Mouse (Mus musculus) T-helper 2 cell (primary cell): ENCODE results near the gene Alox12b.

Source experiments
- in situ Hi-C: fragments of 300-600 bp; cut with MboI, MseI; formaldehyde crosslinking; loops from one replicate; pipeline ENCODE4 v1.15.1; 2025; ENCODE audit warnings: high pct_unique_total_duplicates

Gene Alox12b

GRCm38 (mm10) chr11:69169313-69169712 is 12.5 kb downstream of the Alox12b start:
- in situ Hi-C loops = no loop called here

- in situ Hi-C loops = loop anchor here (5.0 kb wide), 1 partner anchor 94 kb away; no protein-coding TSS in a partner anchor
Observed at GRCm38 (mm10) chr11:69171626-69172025, 14.8 kb downstream of the Alox12b start.

GRCm38 (mm10) chr11:69172606-69173005 is 15.8 kb downstream of the Alox12b start:
- in situ Hi-C loops = loop anchor here (5.0 kb wide), 1 partner anchor 95 kb away; no protein-coding TSS in a partner anchor

- in situ Hi-C loops = loop anchor here (5.0 kb wide), 1 partner anchor 97 kb away; no protein-coding TSS in a partner anchor
Observed at GRCm38 (mm10) chr11:69174722-69175121, 17.9 kb downstream of the Alox12b start.

- in situ Hi-C loops = no loop called here
Observed at GRCm38 (mm10) chr11:69178525-69178924, 21.7 kb downstream of the Alox12b start.

- in situ Hi-C loops = no loop called here
Observed at GRCm38 (mm10) chr11:69179512-69179911, 22.7 kb downstream of the Alox12b start.

GRCm38 (mm10) chr11:69180120-69180519 is 23.3 kb downstream of the Alox12b start:
- in situ Hi-C loops = no loop called here

- in situ Hi-C loops = no loop called here
Observed at GRCm38 (mm10) chr11:69185031-69185430, 28.2 kb downstream of the Alox12b start.

GRCm38 (mm10) chr11:69185936-69186335 is 29.1 kb downstream of the Alox12b start:
- in situ Hi-C loops = no loop called here

- in situ Hi-C loops = no loop called here
Observed at GRCm38 (mm10) chr11:69192840-69193239, 36.1 kb downstream of the Alox12b start.

- in situ Hi-C loops = no loop called here
Observed at GRCm38 (mm10) chr11:69196766-69197165, 40.0 kb downstream of the Alox12b start.

GRCm38 (mm10) chr11:69197194-69197593 is 40.4 kb downstream of the Alox12b start:
- in situ Hi-C loops = no loop called here

GRCm38 (mm10) chr11:69197743-69198142 is 41.0 kb downstream of the Alox12b start, which contains the start of gene Alox8:
Gene Alox8, minus strand, starts transcription at chr11:69197843.
- in situ Hi-C loops = no loop called here

- in situ Hi-C loops = no loop called here
Observed at GRCm38 (mm10) chr11:69199251-69199650, 42.5 kb downstream of the Alox12b start.

- in situ Hi-C loops = no loop called here
Observed at GRCm38 (mm10) chr11:69200231-69200630, 43.4 kb downstream of the Alox12b start.

GRCm38 (mm10) chr11:69202469-69203230 is 45.9 kb downstream of the Alox12b start:
- in situ Hi-C loops = no loop called here

- in situ Hi-C loops = no loop called here
Observed at GRCm38 (mm10) chr11:69211431-69211830, 54.6 kb downstream of the Alox12b start.

GRCm38 (mm10) chr11:69217411-69217810 is 60.6 kb downstream of the Alox12b start:
- in situ Hi-C loops = no loop called here

GRCm38 (mm10) chr11:69218661-69219060 is 61.9 kb downstream of the Alox12b start:
- in situ Hi-C loops = no loop called here
